Mouse (Mus musculus) liver, embryonic 11.5 days (tissue): Measurements from ENCODE around the gene Plxnc1. TPM values are rescaled to one million over a fixed set of nuclear protein-coding genes. Genes with fewer than 3 reads are reported as not detected.

Experiments used
- ATAC-seq: fragments of 200-750 bp; cut with Nextera tagmentation; replicated peaks from 2 replicates; pipeline ENCODE4 v1.8.0; 2017; ENCODE audit warnings: moderate number of reproducible peaks, mild to moderate bottlenecking, moderate TSS enrichment, moderate library complexity; ENCODE audit not compliant: low FRiP score
- DNase-seq: peaks from one replicate; pipeline ENCODE4 v3.0.0-alpha.2; 2017; ENCODE audit warnings: low spot score
- H3K27ac ChIP-seq: fragments of 300-500 bp; sonication (generic); 2 replicates; pipeline ENCODE4 v1.5.1; 2014; ENCODE audit warnings: mild to moderate bottlenecking, low read depth, low read length, control low read depth
- H3K27me3 ChIP-seq: fragments of 300-500 bp; sonication (generic); replicated peaks from 2 replicates; pipeline ENCODE4 v1.6.1; 2014; ENCODE audit warnings: low read length, mixed read lengths; ENCODE audit not compliant: control insufficient read depth, insufficient read depth
- H3K36me3 ChIP-seq: fragments of 300-500 bp; sonication (generic); 2 replicates; pipeline ENCODE4 v1.6.1; 2014; ENCODE audit warnings: mild to moderate bottlenecking, low read length, moderate library complexity, mixed read lengths; ENCODE audit not compliant: control insufficient read depth, insufficient read depth
- H3K4me1 ChIP-seq: fragments of 300-500 bp; sonication (generic); replicated peaks from 2 replicates; pipeline ENCODE4 v1.6.1; 2014; ENCODE audit warnings: low read length, mixed read lengths; ENCODE audit not compliant: control insufficient read depth, insufficient read depth
- H3K4me2 ChIP-seq: fragments of 300-500 bp; sonication (generic); 2 replicates; pipeline ENCODE4 v1.6.1; 2014; ENCODE audit warnings: mild to moderate bottlenecking, control low read depth, moderate library complexity
- H3K4me3 ChIP-seq: fragments of 300-500 bp; sonication (generic); 2 replicates; pipeline ENCODE4 v1.5.1; 2014; ENCODE audit warnings: low read depth, low read length, control low read depth
- H3K9ac ChIP-seq: fragments of 300-500 bp; sonication (generic); 2 replicates; pipeline ENCODE4 v1.6.1; 2014; ENCODE audit warnings: low read depth, low read length, control low read depth
- H3K9me3 ChIP-seq: fragments of 300-500 bp; sonication (generic); 2 replicates; pipeline ENCODE4 v1.6.1; 2016; ENCODE audit warnings: low read length, inconsistent platforms, mixed read lengths; ENCODE audit not compliant: control insufficient read depth
- WGBS: fragments of 180-500 bp; shearing (Covaris S2); extraction: QIAGEN DNeasy Blood & Tissue Kit; methylation state at CpG from one replicate; pipeline ENCODE4 v1.1.7; 2014; 5-methylcytosine and 5-hydroxymethylcytosine counted together
- polyA plus RNA-seq: library from polyadenylated mRNA; unstranded; fragments of >200 nt; fragmentation: Nextera tagmentation; extraction: Ambion mirVana; gene quantifications from 2 replicates; pipeline ENCODE4 v1.2.1, GENCODE M21; 2014

Plxnc1 gene
- polyA plus RNA-seq, 1 experiment from 2014 or later: 6.0 TPM

GRCm38 (mm10) chr10:94896950-94897349, 47.7 kb downstream of the Plxnc1 start:
- no peaks in the 10 kb centered on the region for H3K9me3 ChIP-seq
- no peak overlapping the region for H3K9ac ChIP-seq
- no peaks in the 10 kb centered on the region for H3K4me1 ChIP-seq
- no peak overlapping the region for H3K4me2 ChIP-seq
- H3K36me3 ChIP-seq: peaks cover 3% of the 10 kb centered on the region; the same call in 1 of the 2 replicates
- H3K27ac ChIP-seq: no peak overlapping the region
- H3K27me3 ChIP-seq: no peaks in the 10 kb centered on the region
- no peak overlapping the region for H3K4me3 ChIP-seq
- WGBS: 80% methylated on average over 6 of the region's 6 CpGs
- DNase-seq: no peak
- ATAC-seq: no peak

DNA sequence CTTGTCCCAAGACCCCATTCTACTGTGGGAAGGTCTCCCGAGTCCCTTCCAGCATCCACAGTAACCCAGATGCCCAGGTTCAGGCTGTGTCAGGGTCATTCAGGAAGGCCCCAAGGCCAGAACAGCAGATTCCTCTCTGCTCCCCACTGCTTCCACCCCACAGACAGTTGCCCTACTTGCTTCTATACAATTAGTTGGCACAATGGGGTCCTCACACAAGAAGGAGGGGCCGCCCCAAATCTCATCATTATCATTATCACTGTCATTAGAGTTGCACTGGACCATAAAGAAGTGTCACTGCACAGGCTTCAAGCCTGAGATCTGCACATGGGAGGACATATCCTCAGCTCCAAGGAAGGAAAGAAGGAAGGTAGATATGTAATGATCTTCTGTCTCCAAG, 48.3 kb downstream of the Plxnc1 start:
- DNase-seq (no peak), ATAC-seq (no peak)
- Histone ChIP-seq H3K36me3 (peaks cover 3% of the 10 kb centered on the region; the same call in 1 of the 2 replicates), H3K27me3 (no peaks in the 10 kb centered on the region), H3K4me2 (no peak overlapping the region), H3K4me1 (no peaks in the 10 kb centered on the region), H3K9ac (no peak overlapping the region), H3K27ac (no peak overlapping the region), H3K4me3 (no peak overlapping the region), H3K9me3 (no peaks in the 10 kb centered on the region)
- WGBS: 90% methylated on average over 2 of the region's 2 CpGs

DNA sequence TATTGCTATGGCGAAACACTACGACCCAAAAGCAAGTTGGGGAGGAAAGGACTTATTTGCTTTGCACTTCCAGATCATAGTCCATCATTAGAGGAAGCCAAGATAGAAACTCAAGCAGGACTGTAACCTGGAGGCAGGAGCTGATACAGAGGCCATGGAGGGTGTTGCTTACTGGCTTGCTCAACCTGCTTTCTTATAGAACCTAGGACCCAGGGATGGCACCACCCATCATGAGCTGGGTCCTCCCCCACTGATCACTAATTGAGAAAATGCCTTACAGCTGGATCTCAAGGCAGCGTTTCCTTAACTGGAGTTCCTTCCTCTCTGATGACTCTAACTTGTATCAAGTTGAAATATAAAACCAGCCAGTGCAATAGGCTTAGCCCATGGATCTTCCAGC, 48.8 kb downstream of the Plxnc1 start:
- no peak for ATAC-seq
- WGBS: 88% methylated on average over 3 of the region's 3 CpGs
- H3K27ac ChIP-seq: no peak overlapping the region
- no peaks in the 10 kb centered on the region for H3K27me3 ChIP-seq
- no peak overlapping the region for H3K9ac ChIP-seq
- H3K4me3 ChIP-seq: no peak overlapping the region
- H3K9me3 ChIP-seq: no peaks in the 10 kb centered on the region
- peaks cover 3% of the 10 kb centered on the region; the same call in 1 of the 2 replicates for H3K36me3 ChIP-seq
- no peak for DNase-seq
- H3K4me2 ChIP-seq: no peak overlapping the region
- no peaks in the 10 kb centered on the region for H3K4me1 ChIP-seq

DNA sequence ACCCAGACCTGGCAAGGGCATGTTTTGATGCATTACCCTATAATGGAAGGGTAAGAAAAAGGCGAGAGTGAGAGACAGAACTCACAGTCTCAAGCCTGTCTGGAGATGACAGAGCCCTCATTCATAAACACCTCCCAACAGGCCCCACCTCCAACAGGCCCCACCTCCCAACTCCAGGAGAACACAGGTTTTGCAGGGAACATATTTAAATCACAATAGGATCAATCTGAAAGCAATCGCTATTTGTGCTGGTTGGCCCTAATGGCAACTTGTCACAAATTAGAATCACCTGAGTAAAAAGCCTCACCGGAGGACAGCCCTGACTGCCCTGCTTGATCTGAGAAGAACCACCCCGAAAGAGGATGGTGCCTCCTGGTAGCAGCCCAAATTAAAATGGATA, 54.9 kb downstream of the Plxnc1 start:
- H3K27ac ChIP-seq: no peak overlapping the region
- H3K27me3 ChIP-seq: no peaks in the 10 kb centered on the region
- H3K36me3 ChIP-seq: peaks cover 3% of the 10 kb centered on the region; the same call in 1 of the 2 replicates
- H3K4me2 ChIP-seq: no peak overlapping the region
- no peaks in the 10 kb centered on the region for H3K4me1 ChIP-seq
- WGBS: 78% methylated on average over 4 of the region's 4 CpGs
- H3K9me3 ChIP-seq: no peaks in the 10 kb centered on the region
- no peak for ATAC-seq
- DNase-seq: no peak
- no peak overlapping the region for H3K9ac ChIP-seq
- no peak overlapping the region for H3K4me3 ChIP-seq

DNA sequence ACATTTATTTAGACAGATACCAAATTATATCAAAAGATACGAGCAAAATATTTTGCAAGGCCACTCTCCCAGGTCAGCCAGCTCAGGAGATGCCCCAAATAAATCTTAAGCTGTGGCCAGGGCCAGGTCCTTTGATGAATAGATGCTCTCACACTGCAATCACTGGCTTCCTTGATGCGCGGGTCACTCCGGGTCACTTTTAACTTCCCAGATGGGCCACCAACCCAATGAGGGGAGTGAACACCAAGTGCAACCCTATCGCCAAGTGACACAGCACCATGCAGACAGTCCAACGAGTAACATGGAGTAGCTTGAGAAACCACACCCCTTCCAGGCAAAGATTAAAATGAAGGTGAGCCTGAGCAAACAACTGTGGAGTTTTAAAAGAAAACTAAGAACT, 61.4 kb downstream of the Plxnc1 start:
- Histone ChIP-seq H3K4me1 (no peaks in the 10 kb centered on the region), H3K4me3 (no peak overlapping the region), H3K9me3 (no peaks in the 10 kb centered on the region), H3K36me3 (no peaks in the 10 kb centered on the region), H3K27me3 (no peaks in the 10 kb centered on the region), H3K9ac (no peak overlapping the region), H3K27ac (no peak overlapping the region), H3K4me2 (no peak overlapping the region)
- ATAC-seq: no peak
- no peak for DNase-seq
- 77% methylated on average over 6 of the region's 6 CpGs for WGBS

- Histone ChIP-seq H3K4me1 (no peaks in the 10 kb centered on the region), H3K36me3 (peaks cover 3% of the 10 kb centered on the region; the same call in 1 of the 2 replicates), H3K4me2 (no peak overlapping the region), H3K27me3 (no peaks in the 10 kb centered on the region), H3K27ac (no peak overlapping the region), H3K9me3 (no peaks in the 10 kb centered on the region), H3K4me3 (no peak overlapping the region), H3K9ac (no peak overlapping the region)
- WGBS: 79% methylated on average over 5 of the region's 5 CpGs
- ATAC-seq: no peak
- no peak for DNase-seq
These were observed 73.1 kb downstream of the Plxnc1 start for GRCm38 (mm10) chr10:94871506-94871905.

- Histone ChIP-seq H3K9me3 (no peaks in the 10 kb centered on the region), H3K9ac (no peak overlapping the region), H3K36me3 (peaks cover 3% of the 10 kb centered on the region; the same call in 1 of the 2 replicates), H3K4me2 (no peak overlapping the region), H3K4me3 (no peak overlapping the region), H3K27ac (no peak overlapping the region), H3K27me3 (no peaks in the 10 kb centered on the region), H3K4me1 (no peaks in the 10 kb centered on the region)
- DNase-seq (no peak), ATAC-seq (no peak)
- WGBS: 86% methylated on average over 7 of the region's 7 CpGs
These were observed 73.5 kb downstream of the Plxnc1 start for GRCm38 (mm10) chr10:94871102-94871501.

DNA sequence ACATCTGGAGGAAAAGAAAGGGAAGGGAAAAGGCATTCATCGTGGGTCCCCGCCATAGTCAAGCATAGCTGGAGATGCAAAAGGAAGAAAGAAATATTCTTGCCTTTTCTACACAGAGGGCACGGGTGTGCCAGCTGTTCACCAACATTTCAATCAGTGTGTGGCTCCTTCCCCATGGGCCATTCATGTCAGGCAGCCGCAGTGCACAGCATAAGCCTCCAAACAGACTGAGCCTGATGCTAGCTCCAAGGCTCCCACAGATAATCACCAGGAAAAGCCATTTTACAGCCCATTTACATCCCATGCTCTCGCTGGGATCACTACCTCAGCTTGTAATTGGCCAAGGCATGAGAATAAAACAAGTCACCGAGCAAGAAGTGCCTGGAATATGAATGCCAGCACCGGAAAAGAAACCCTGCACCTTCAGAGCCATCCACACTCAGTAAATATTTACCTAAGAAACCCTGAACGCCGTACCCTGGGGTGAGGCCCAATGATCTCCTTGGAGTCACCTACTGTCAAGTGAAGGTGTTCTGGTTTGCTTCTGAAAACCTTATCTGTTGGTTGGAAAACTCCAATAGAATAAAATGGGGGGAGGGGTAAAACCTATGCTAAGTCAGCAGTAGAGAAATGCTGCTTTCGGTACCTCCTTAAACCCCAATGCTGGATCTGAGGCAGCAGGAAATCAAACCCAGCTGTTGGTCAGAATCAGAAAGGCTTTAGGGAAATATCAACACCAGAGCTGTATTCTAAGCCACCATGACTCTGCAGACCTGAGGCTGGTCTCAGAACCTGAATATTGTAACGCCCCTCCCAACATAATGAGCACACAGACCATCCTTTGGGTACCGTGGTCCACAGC, 77.4 kb downstream of the Plxnc1 start:
- no peaks in the 10 kb centered on the region for H3K4me1 ChIP-seq
- H3K36me3 ChIP-seq: peaks cover 3% of the 10 kb centered on the region; the same call in 1 of the 2 replicates
- ATAC-seq (no peak), DNase-seq (no peak)
- no peak overlapping the region for H3K4me3 ChIP-seq
- H3K9ac ChIP-seq: no peak overlapping the region
- H3K9me3 ChIP-seq: no peaks in the 10 kb centered on the region
- 77% methylated on average over 12 of the region's 12 CpGs for WGBS
- H3K27ac ChIP-seq: no peak overlapping the region
- H3K4me2 ChIP-seq: no peak overlapping the region
- no peaks in the 10 kb centered on the region for H3K27me3 ChIP-seq

DNA sequence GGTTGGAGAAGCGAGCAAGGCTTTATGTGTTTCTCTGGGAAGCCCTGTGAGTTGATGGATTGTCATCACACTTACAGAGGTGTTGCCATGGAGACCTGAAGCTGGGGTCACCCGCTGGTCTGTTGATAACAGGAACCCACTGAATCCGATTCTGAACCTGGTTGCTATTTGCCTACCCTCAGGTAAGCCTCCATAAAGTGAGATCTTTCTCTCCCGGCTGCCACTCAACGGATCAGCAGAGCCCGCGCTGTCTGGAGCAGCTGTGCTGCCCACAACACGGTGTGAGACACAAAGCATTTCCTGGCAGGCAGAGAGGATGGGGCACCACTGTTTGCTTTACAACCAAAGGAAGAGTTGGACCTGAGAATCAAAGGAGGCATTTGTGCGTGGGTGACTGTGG, 79.4 kb downstream of the Plxnc1 start:
- H3K4me3 ChIP-seq: no peak overlapping the region
- no peaks in the 10 kb centered on the region for H3K4me1 ChIP-seq
- 56% methylated on average over 9 of the region's 9 CpGs for WGBS
- no peaks in the 10 kb centered on the region for H3K27me3 ChIP-seq
- H3K9ac ChIP-seq: no peak overlapping the region
- no peak overlapping the region for H3K4me2 ChIP-seq
- H3K36me3 ChIP-seq: no peaks in the 10 kb centered on the region
- H3K27ac ChIP-seq: no peak overlapping the region
- DNase-seq (no peak), ATAC-seq (no peak)
- H3K9me3 ChIP-seq: no peaks in the 10 kb centered on the region
